Mouse (Mus musculus): Measurements from ENCODE around the gene Kcnj2. TPM values are rescaled to one million over a fixed set of nuclear protein-coding genes. Genes with fewer than 3 reads are reported as not detected.

The Kcnj2 gene
- total RNA-seq, 2 experiments from 2014 or later = 7.6 to 7.9 TPM

- intact Hi-C loops (cut with DNase I) = no loop called here
- no peak for DNase-seq (ENCODE audit: extremely low spot score in 1 of 2, low spot score in 2 of 2)
These were observed 21.0 kb downstream of the Kcnj2 start for GRCm38 (mm10) chr11:111086933-111087332.

GRCm38 (mm10) chr11:111088226-111088625 is 22.3 kb downstream of the Kcnj2 start:
- intact Hi-C loops (cut with DNase I) = no loop called here
- DNase-seq (ENCODE audit: extremely low spot score in 1 of 2, low spot score in 2 of 2) = no peak

- intact Hi-C loops (cut with DNase I) = no loop called here
- DNase-seq (ENCODE audit: extremely low spot score in 1 of 2, low spot score in 2 of 2) = no peak
These were observed 22.8 kb downstream of the Kcnj2 start for GRCm38 (mm10) chr11:111088812-111089211.

GRCm38 (mm10) chr11:111091117-111091516 is 25.2 kb downstream of the Kcnj2 start:
- intact Hi-C loops (cut with DNase I) = no loop called here
- DNase-seq (ENCODE audit: extremely low spot score in 1 of 2, low spot score in 2 of 2) = no peak

- intact Hi-C loops (cut with DNase I) = no loop called here
These were observed 27.0 kb downstream of the Kcnj2 start for GRCm38 (mm10) chr11:111092967-111093366.

GRCm38 (mm10) chr11:111096612-111097011 is 30.6 kb downstream of the Kcnj2 start:
- no peak for DNase-seq (ENCODE audit: extremely low spot score in 1 of 2, low spot score in 2 of 2)
- intact Hi-C loops (cut with DNase I) = no loop called here

More at GRCm38 (mm10) chr11:111092967-111093366, 27.0 kb downstream of the Kcnj2 start:
- no peak for DNase-seq (ENCODE audit: extremely low spot score in 1 of 2, low spot score in 2 of 2)

GRCm38 (mm10) chr11:111100131-111100530 is 34.2 kb downstream of the Kcnj2 start:
- DNase-seq (ENCODE audit: extremely low spot score in 1 of 2, low spot score in 2 of 2) = no peak
- intact Hi-C loops (cut with DNase I) = no loop called here

GRCm38 (mm10) chr11:111100651-111101050 is 34.7 kb downstream of the Kcnj2 start:
- DNase-seq (ENCODE audit: extremely low spot score in 1 of 2, low spot score in 2 of 2) = no peak
- intact Hi-C loops (cut with DNase I) = no loop called here

GRCm38 (mm10) chr11:111101620-111102176 is 35.7 kb downstream of the Kcnj2 start:
- intact Hi-C loops (cut with DNase I) = no loop called here
- no peak for DNase-seq (ENCODE audit: extremely low spot score in 1 of 2, low spot score in 2 of 2)

- no peak for DNase-seq (ENCODE audit: extremely low spot score in 1 of 2, low spot score in 2 of 2)
- intact Hi-C loops (cut with DNase I) = no loop called here
These were observed 38.5 kb downstream of the Kcnj2 start for GRCm38 (mm10) chr11:111104422-111104821.

- intact Hi-C loops (cut with DNase I) = no loop called here
- no peak for DNase-seq (ENCODE audit: extremely low spot score in 1 of 2, low spot score in 2 of 2)
These were observed 42.2 kb downstream of the Kcnj2 start for GRCm38 (mm10) chr11:111108130-111108529.

GRCm38 (mm10) chr11:111121514-111121913 is 55.5 kb downstream of the Kcnj2 start:
- intact Hi-C loops (cut with DNase I) = no loop called here
- no peak for DNase-seq (ENCODE audit: extremely low spot score in 1 of 2, low spot score in 2 of 2)

- no peak for DNase-seq (ENCODE audit: extremely low spot score in 1 of 2, low spot score in 2 of 2)
- intact Hi-C loops (cut with DNase I) = no loop called here
These were observed 57.4 kb downstream of the Kcnj2 start for GRCm38 (mm10) chr11:111123324-111123723.

GRCm38 (mm10) chr11:111125963-111126362 is 60.0 kb downstream of the Kcnj2 start:
- intact Hi-C loops (cut with DNase I) = no loop called here
- no peak for DNase-seq (ENCODE audit: extremely low spot score in 1 of 2, low spot score in 2 of 2)

Other genes with a start within 250 kb of the Kcnj2 start
- 10 to 100 TPM; 16.8 to 16.9 TPM for gene Kcnj16, start 98.1 kb upstream of the Kcnj2 start, total RNA-seq (2021)